Mouse (Mus musculus) embryo, embryonic 11.5 days (tissue): ENCODE results near the gene Copz1.
"Not testable (repeated sequence)": the region's sequence is repeated elsewhere in the genome, so short reads cannot be mapped to it uniquely, and the experiment has no call there.

Experiments
- DNase-seq: peaks from one replicate; pipeline ENCODE4 v3.0.0-alpha.2; 2012; ENCODE audit warnings: low read depth, low spot score

The Copz1 gene

GRCm38 (mm10) chr15:103272419-103273279 lies at the start of gene Copz1:
Copz1 (plus strand) TSS chr15:103272714.
- peak; percentile 96 for DNase-seq

DNA sequence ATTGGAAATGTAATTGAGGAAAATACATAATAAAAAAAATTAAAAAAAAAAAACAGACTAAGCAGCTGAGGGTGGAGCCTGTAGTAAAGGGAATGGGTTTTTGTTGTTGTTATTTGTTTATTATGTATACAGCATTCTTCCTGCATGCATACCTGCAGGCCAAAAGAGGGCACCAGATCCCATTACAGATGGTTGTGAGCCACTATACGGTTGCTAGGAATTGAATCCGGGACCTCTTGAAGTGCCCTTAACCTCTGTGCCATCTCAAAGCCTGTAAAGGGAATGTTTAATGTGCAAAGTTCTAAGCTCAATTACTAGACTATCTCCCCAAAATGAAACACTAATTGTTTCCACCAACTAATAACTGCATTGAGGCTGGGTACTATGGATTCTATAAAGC lies 48.4 kb upstream of the Copz1 start:
- DNase-seq: no peak

DNA sequence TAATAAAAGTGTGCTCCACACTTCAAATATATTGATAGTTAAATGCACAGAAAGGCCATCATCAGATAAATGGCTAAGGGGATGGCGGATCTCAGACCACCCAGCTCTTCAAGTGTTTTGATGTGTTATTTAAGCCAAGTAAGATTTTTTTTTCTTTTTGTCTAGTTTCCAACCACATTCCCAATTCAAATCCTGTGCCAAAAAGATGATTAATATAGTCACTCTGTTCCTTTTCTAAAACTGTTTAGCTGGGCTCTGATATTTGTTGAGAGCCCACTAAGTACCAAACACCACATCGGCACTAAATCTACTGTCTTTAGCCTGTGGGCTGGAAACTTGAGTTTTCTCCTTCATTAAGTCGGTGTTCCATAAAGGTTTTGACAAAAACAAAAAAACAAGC lies 45.5 kb upstream of the Copz1 start:
- DNase-seq: no peak

- no peak for DNase-seq
Observed at GRCm38 (mm10) chr15:103227572-103227971, 44.9 kb upstream of the Copz1 start.

DNA sequence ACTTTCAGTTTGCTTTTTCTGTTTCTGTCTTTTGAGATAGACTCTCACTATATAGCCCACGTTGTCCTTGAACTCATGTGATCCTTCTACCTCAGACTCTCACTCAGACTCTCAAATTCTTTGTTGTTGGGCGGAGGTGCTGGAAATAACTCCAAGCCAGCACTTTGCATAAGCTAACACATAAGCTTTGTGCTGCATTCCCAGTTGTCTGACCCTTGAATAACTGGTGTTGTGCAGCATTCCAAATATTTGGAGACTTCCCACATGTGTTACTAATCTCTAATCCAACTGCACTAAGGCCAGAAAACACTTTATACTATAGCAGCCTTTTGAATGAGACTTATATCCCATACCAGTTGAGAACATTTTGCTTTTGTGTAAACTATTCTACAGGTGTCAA lies 43.6 kb upstream of the Copz1 start:
- DNase-seq: no peak

DNA sequence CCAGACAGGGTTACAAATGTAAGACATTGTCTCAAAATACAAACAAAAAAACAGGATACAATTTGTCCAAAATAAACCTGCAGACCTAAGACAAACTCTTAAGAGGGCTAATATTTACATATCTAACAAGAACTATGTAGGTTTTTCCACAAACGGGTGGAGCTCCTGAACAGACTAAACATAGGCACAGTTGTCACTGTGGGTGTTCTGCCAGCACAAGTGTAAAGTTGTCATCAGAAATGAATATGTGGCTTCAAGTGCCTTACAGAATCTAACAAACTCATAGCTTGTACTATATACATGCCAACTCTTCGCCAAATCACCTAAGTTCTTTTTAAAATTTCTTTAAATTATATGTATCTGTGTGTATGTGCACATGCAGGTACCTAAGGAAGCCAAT lies 39.4 kb upstream of the Copz1 start:
- no peak for DNase-seq

DNA sequence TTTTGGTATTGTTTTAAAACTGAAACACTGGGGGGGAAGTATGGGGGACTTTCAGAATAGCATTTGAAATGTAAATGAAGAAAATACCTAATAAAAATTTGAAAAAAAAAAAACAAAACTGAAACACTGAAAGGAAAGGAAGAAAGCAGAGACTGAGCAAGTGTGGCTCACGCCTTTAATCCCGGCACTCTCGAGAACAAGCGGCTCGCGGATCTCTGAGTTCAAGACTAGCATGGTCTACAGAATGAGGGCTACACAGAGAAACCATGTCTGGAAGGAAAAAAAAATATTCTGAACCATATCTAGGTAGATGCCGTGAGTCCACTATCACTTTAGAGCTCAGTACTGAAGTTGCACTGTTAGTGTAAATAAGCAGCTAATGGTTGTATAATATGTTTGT lies 35.2 kb upstream of the Copz1 start:
- no peak for DNase-seq

DNA sequence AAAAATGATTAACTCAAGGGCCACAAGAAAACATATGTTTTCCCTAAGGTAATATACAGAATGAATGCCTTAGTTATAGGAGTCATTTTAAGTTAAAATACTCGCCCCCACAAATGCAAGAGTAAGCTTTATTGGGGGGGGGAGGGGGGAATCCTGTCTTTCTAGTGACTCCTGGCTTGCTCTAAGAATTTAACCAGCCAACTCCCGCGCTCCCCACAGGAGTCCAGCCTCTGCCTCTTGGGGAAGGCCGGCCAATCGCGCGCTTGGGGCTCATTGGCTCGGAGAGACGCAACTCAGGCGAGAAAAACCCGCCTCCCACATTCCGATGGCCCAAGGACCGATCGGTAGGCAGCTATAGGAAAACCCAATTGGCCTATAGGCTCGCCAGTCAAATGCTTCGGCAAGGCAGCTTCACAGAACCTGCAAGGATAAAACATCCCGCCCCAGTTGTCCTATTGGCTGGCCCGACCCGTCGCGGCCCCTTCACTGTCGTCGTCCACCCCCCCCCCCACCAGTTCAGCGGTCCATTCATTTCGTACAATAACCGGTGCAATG lies 33.3 kb upstream of the Copz1 start:
- peak; percentile 93 for DNase-seq

DNA sequence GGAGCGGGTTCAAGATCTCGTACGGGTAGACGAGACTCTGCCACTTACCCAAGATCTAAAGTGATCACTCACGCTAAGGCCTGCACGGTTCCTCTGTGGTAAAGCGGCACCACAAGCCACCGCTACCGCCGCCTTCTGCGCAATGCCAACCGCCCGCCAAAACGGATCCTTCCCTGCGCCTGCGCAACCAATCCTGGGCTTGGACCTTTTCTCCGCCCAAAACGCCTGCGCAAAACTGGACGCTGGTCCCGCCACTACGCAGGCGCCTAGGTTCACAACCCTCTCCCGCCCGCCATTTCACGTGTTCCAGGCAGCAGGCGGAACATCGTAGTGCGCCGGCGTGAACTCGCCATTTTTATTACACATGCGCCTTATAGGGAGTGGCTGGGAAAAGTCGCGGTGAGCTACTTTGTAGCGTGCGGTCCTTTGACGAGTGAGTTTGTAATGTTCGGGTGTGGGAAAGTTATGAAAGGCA lies 32.8 kb upstream of the Copz1 start, which contains the start of gene Cbx5:
Cbx5 (minus strand) TSS at position 132 of the 475 bp plus-strand sequence.
- peak; percentile 94 for DNase-seq

DNA sequence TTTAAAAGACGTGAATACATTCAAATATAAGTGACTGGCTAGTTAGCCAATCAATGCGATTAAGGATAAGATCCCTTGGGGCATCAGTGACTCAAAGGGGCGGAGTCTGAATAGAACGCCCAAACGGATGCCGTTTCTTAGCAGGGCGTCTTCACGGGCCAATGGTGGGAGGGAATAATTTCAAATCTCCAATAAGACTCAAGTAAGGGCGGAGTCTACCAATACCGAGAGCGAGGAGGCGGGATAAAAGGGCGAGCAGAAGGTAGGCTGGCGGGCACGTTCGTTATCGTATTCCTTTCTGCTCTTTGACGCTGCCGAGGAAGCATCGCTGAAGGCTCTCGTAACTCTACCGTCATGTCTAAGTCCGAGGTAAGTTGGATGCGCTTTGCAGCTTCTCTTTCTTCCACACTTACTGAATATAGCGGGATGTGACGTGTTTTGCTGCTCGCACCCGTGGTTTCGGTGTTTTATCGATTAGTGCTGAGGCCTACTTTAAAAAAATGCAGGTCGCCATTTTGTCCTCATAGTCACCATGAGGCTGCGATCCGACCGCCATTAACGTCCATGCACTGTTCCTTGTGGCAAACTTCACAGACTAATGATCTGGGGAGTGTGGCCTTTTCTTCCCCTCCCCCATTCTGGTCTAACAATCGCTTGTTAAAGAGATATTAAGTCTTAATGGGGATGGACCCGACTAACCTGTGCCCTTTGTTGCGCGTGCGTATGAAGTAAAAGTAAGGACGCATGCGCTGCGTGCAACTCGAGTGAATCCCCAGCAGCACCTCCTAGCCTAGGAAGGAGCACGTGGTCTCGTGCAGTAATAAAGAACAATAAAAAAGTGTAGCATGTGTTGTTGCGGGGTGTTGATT lies 32.1 kb upstream of the Copz1 start, which contains the start of gene Hnrnpa1:
Hnrnpa1 (plus strand) TSS at position 273 of the 869 bp plus-strand sequence.
- DNase-seq: peak; percentile 97

- not testable (repeated sequence) for DNase-seq
Observed at GRCm38 (mm10) chr15:103241071-103242018, 31.2 kb upstream of the Copz1 start.

DNA sequence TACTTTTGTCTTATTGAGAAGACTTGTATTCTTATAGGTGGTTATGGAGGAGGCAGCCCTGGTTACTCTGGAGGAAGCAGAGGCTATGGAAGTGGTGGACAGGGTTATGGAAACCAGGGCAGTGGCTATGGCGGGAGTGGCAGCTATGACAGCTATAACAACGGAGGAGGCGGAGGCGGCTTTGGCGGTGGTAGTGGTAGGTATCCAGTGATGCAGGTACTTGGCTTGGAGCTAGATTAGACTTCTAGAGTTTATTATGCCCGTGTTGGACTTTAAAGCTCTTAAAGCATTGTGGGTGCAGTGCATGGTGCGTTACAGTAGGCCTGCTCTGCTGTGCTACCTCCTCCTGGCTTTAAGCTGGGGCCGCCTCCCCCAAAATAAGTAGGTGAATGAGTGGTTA lies 29.6 kb upstream of the Copz1 start:
- DNase-seq: no peak

DNA sequence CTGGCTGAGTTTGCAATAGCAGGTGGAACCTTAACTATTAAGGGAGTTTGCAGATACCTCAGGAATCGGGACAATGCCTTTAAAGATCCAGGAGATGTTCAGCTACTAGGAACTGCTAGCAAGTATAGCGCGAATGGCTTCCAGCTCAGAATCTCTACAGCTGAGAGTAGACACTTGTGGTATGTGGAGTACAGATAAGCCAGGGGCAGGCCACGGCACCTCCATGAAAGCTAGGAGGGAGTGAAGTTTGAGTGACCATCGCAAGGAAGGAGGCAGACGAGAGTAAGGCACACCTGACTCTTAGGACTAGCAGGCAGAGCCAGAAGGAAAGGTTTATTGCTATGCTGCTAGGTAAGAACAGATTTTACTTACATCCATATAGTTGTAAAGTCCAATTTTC lies 26.9 kb upstream of the Copz1 start:
- no peak for DNase-seq

GRCm38 (mm10) chr15:103247078-103247781 lies 25.3 kb upstream of the Copz1 start:
- no peak for DNase-seq

DNA sequence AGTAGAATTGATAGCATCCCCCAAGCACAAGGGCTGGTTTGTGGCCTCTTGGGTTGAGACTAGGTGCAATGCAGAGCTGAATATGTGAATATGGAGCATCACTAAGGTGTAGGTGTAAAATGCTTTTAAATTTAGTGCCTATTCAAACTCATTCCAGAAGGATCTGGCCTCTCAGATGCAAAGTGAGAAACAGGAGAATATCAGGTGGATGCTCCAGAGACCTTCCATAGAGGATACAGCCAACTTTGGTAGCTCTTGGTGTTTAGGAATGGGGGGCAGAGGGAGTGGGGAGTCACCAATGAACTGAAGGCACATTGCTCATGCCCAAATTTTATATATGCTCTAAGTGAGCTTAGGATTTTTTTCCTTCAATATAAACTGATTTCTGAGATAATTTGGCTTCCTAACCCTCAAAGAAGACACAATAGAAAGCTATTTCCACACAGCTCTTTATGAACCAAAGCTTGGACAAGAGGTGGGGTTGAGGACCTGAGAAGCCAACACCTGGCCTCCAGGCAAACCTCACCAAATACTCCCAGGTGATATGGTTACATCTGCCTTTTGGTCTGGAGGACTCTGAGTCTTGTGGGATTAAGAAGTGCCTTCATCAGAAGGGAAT lies 24.6 kb upstream of the Copz1 start:
- DNase-seq: no peak

- no peak for DNase-seq
Observed at GRCm38 (mm10) chr15:103248401-103249313, 23.9 kb upstream of the Copz1 start.

- not testable (repeated sequence) for DNase-seq
Observed at GRCm38 (mm10) chr15:103249511-103249910, 23.0 kb upstream of the Copz1 start.

DNA sequence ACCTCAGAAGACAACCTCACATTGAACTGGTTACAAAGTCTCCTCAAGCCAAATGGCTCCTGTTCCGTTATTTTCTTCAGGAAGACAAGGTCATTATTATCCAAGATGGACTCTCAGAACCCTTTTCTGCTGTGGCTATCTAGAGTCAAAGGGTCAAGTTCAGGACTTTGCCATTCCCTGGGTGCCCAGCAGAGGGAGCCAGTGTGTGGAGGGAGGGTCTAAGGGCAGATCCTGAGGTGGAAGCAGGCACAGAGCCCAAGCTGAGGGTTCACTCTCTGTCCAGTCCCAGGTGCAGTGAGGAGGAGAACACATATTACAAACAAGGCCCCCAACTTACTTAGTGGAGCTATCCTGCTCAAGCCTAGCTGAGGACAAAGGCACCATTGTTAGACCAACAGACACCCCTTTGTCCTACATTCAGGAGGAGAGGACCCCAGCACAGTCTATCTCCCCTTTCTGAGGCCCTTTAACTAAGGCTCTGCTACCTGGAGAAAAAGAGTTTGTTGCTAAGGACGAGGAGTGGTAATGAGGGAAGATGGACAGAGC lies 22.2 kb upstream of the Copz1 start:
- no peak for DNase-seq
